Mouse (Mus musculus) cerebellum, adult 2 months (tissue): ENCODE data around the gene Mvb12b. TPM values are rescaled to one million over a fixed set of nuclear protein-coding genes. Genes with fewer than 3 reads are reported as not detected.

Source experiments
- DNase-seq, 2 experiments: peaks; one replicate each; pipeline ENCODE4 v3.0.0; 2021
- H3K27ac ChIP-seq: fragments of 200-500 bp; 2 replicates; pipeline ENCODE4 v1.5.1; 2012; ENCODE audit warnings: low read length, control low read depth, inconsistent platforms; ENCODE audit not compliant: insufficient read depth
- H3K27me3 ChIP-seq: fragments of 200-500 bp; 2 replicates; pipeline ENCODE4 v1.6.1; 2012; ENCODE audit warnings: inconsistent platforms, mild to moderate bottlenecking, low read length, moderate library complexity; ENCODE audit not compliant: control insufficient read depth, insufficient read depth
- H3K4me1 ChIP-seq: fragments of 200-500 bp; 2 replicates; pipeline ENCODE4 v1.6.1; 2011; ENCODE audit warnings: low read length; ENCODE audit not compliant: control insufficient read depth, insufficient read depth
- H3K4me3 ChIP-seq: fragments of 200-500 bp; replicated peaks from 2 replicates; pipeline ENCODE3; 2011; ENCODE audit warnings: mild to moderate bottlenecking, low read depth, low read length, control low read depth; ENCODE audit not compliant: insufficient read depth
- CTCF ChIP-seq: fragments of 200-500 bp; IDR thresholded peaks from 2 replicates; pipeline ENCODE4 v1.5.1; 2011; ENCODE audit warnings: low read depth, mild to moderate bottlenecking, control low read depth, low read length, moderate library complexity, borderline replicate concordance; ENCODE audit not compliant: insufficient read depth
- POLR2A ChIP-seq: fragments of 200-500 bp; IDR thresholded peaks from 2 replicates; pipeline ENCODE4 v1.6.1; 2011; ENCODE audit warnings: low read length, control low read depth, borderline replicate concordance; ENCODE audit not compliant: insufficient read depth
- WGBS: fragments of 180-500 bp; shearing (Covaris S2); methylation state at CpG from one replicate; pipeline ENCODE4 v1.1.7; 2018; 5-methylcytosine and 5-hydroxymethylcytosine counted together
- polyA plus RNA-seq: library from polyadenylated mRNA; depleted of rRNA; stranded (reverse); fragments of >200 nt; gene quantifications from 2 replicates; pipeline ENCODE4 v1.2.3, GENCODE M21; 2012

The Mvb12b gene
- polyA plus RNA-seq, 1 experiment, result 70.8 TPM

- Histone ChIP-seq H3K4me1 (peaks cover 16% of the 10 kb centered on the region; the same call in 1 of the 2 replicates), H3K4me3 (no peak overlapping the region), H3K27ac (no peak overlapping the region), H3K27me3 (no peaks in the 10 kb centered on the region)
- no peak for DNase-seq
- TF ChIP-seq CTCF (no peak), POLR2A (no peak)
- WGBS, result 92% methylated on average over 6 of the region's 6 CpGs
These were observed 98.5 kb downstream of the Mvb12b start for GRCm38 (mm10) chr2:33789279-33789678.

GRCm38 (mm10) chr2:33788851-33789250, 98.9 kb downstream of the Mvb12b start:
- no peaks in the 10 kb centered on the region for H3K27me3 ChIP-seq
- WGBS, result 95% methylated on average over 7 of the region's 7 CpGs
- TF ChIP-seq CTCF (no peak), POLR2A (no peak)
- H3K4me1 ChIP-seq, result peaks cover 17% of the 10 kb centered on the region; the same call in 1 of the 2 replicates
- H3K27ac ChIP-seq, result no peak overlapping the region
- DNase-seq, result no peak
- no peak overlapping the region for H3K4me3 ChIP-seq

GRCm38 (mm10) chr2:33788131-33788530, 99.6 kb downstream of the Mvb12b start:
- no peak overlapping the region for H3K27ac ChIP-seq
- DNase-seq, result no peak
- H3K27me3 ChIP-seq, result no peaks in the 10 kb centered on the region
- TF ChIP-seq CTCF, result no peak
- no peak for TF ChIP-seq POLR2A
- H3K4me3 ChIP-seq, result no peak overlapping the region
- peaks cover 23% of the 10 kb centered on the region for H3K4me1 ChIP-seq
- WGBS, result 85% methylated on average over 13 of the region's 13 CpGs

DNA sequence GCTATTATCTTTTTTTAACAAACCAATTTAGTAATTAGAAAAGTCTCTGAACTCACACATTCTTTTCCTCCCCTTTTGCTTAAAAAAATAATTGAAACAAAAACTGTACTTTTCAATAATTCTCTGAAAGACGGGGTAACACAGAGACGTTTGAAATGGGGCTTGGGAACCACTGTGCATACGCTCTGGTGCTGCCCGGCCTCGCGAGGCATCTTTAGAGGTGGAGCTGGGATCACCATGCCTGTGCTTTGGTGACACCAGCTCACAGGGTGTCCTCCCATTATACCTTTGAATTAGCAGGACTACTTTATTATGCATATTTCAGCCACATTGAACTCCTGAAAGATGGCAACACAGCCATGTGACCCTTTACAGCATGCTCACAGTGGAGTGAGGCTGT, 101.7 kb downstream of the Mvb12b start:
- TF ChIP-seq CTCF, result no peak
- TF ChIP-seq POLR2A, result no peak
- Histone ChIP-seq H3K27ac (no peak overlapping the region), H3K27me3 (no peaks in the 10 kb centered on the region), H3K4me1 (peaks cover 23% of the 10 kb centered on the region), H3K4me3 (no peak overlapping the region)
- DNase-seq, result no peak
- 96% methylated on average over 6 of the region's 6 CpGs for WGBS

- DNase-seq, result peak; percentile 68 to 80
- TF ChIP-seq CTCF (no peak), POLR2A (no peak)
- 19% methylated on average over 13 of the region's 13 CpGs for WGBS
- H3K27ac ChIP-seq, result no peak overlapping the region
- H3K4me3 ChIP-seq, result no peak overlapping the region
- peaks cover 23% of the 10 kb centered on the region for H3K4me1 ChIP-seq
- no peaks in the 10 kb centered on the region for H3K27me3 ChIP-seq
These were observed 102.2 kb downstream of the Mvb12b start for GRCm38 (mm10) chr2:33785596-33785995.

- 93% methylated on average over 1 of the region's 1 CpGs for WGBS
- Histone ChIP-seq H3K4me1 (peaks cover 25% of the 10 kb centered on the region), H3K27ac (no peak overlapping the region)
These were observed 103.0 kb downstream of the Mvb12b start for GRCm38 (mm10) chr2:33784721-33785120.

GRCm38 (mm10) chr2:33783419-33783818, 104.3 kb downstream of the Mvb12b start:
- 17% methylated on average over 7 of the region's 7 CpGs for WGBS
- TF ChIP-seq CTCF, result peak; percentile 61
- TF ChIP-seq POLR2A, result no peak
- Histone ChIP-seq H3K4me3 (no peak overlapping the region), H3K27me3 (no peaks in the 10 kb centered on the region), H3K27ac (0 out of 2 replicates have a peak overlapping the region, but pooled peaks have one; percentile 24), H3K4me1 (peaks cover 38% of the 10 kb centered on the region)
- peak; percentile 70 to 80 for DNase-seq

More at GRCm38 (mm10) chr2:33784721-33785120, 103.0 kb downstream of the Mvb12b start:
- no peak overlapping the region for H3K4me3 ChIP-seq
- TF ChIP-seq POLR2A (no peak), CTCF (no peak)
- H3K27me3 ChIP-seq, result no peaks in the 10 kb centered on the region
- DNase-seq, result no peak

DNA sequence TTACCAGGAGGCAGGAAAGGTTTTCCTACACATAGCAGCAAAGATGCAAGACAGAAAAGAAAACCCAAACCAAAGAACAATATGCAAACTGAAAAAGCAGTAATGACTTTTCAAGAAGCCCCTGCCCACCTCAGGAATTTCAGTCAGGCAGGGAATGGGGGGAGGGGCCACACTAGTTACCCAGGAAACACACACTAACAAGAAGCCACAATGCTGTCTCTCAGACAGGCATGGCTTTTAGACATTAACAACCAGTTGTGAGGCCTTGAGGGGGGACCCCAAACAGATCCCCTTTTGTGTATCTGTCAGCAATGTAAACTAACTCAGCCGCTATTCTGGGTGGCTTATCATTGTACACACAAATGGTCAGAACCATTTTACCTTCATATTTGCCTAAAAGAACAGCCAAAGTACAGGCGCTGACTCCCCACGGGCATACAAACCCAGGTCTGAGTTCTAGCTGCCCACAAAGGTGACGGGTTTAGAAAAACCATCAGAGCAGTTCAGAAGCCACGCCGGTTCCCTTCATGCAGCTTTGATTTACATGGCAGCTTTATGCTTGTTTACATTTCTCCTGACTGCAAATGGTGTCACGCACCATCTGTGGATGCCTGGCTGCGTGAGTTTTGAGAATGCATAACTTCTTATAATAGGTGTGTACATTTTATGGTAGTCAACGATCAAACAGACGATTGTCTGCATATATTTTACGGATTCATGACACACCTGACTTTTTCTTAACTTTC, 105.9 kb downstream of the Mvb12b start:
- H3K4me1 ChIP-seq, result peaks cover 47% of the 10 kb centered on the region
- WGBS, result 86% methylated on average over 11 of the region's 11 CpGs
- TF ChIP-seq POLR2A (no peak), CTCF (no peak)
- no peak for DNase-seq
- no peak overlapping the region for H3K27ac ChIP-seq
- no peak overlapping the region for H3K4me3 ChIP-seq
- H3K27me3 ChIP-seq, result no peaks in the 10 kb centered on the region
